ENCODE assay signal across 9 mouse cellular contexts in the genomic region with DNA sequence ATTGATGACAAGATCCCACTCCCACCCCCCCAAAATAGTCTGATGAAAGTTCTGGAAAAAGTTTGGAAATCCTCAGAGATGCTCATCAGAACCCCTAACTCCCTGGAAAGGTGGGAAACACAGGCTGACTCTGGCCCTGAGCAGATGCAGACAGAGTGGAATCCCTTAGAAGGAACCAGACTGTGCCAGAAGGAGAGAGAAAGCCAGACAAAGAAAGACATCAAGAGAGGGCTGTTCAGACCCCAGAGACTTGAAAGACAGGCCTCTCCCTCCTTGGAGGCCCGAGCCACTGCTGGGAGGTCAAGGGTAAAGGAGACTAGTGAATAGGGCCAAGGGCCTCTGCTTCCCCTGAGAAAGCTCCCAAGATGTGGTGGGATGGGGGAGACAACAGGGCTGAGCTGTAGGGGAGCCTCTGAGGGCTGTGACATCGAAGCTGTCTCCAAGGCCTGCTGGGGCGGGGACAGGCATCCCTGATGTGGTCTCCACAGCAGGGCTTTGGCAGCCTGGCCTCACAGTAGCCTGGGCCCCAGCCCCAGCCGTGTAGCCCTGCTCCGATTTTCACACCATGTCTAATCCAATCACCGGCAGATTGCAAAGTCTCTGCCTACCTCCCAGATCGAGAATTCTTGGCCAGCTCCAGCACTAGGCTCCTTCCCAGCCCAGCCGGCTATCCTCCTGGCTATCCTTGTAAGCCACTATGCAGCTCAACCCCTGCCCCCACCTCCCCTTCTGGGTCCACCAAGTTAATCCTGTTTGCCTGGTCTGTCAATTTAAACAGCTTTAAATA.
A peak's percentile ranks its signal among the peaks of the same experiment; 100 is the strongest.
DNase-seq lines count a peak whose midpoint lies in the region; ATAC-seq and TF ChIP-seq lines count a peak whose summit lies in the region.
"Had no signal": no experiment of that assay in that cellular context is flagged by ENCODE, and none has a peak within 500 bp of the region (broad histone marks: within the 10 kb centered on the region; RNA-seq: fewer than 3 reads in every experiment).

No protein-coding gene starts in this region.

- peaks cover 34% of the 10 kb centered on the region for H3K4me1 ChIP-seq in heart, embryonic 12.5 days (replicated peaks)
- H3K4me1 ChIP-seq in hindbrain, embryonic 10.5 days (replicated peaks): peaks cover 69% of the 10 kb centered on the region
- no peaks in the 10 kb centered on the region for H3K4me1 ChIP-seq in midbrain, postnatal 0 days (ENCODE audit: insufficient read depth, low read length)

- ATAC-seq in heart, embryonic 12.5 days (ENCODE audit: insufficient number of reproducible peaks, low FRiP score): peak; percentile 60; the same call in 1 of the 2 replicates
- ATAC-seq in midbrain, postnatal 0 days (ENCODE audit: low FRiP score): peak; percentile 83

- no peak overlapping the region for H3K4me2 ChIP-seq in heart, embryonic 12.5 days
- H3K4me2 ChIP-seq in midbrain, postnatal 0 days (ENCODE audit: low read depth, low read length, poor library complexity, severe bottlenecking): no peak overlapping the region

- WGBS in heart, embryonic 12.5 days: 25% methylated on average over 8 of the region's 8 CpGs
- 4% methylated on average over 8 of the region's 8 CpGs for WGBS in hindbrain, embryonic 10.5 days
- WGBS in midbrain, postnatal 0 days: 15% methylated on average over 8 of the region's 8 CpGs

- DNase-seq in heart, adult 18-20 months: no peak
- DNase-seq in embryo, embryonic 10 days (ENCODE audit: low spot score): peak; percentile 73
- peak; percentile 79 for DNase-seq in hindbrain, embryonic 10.5 days (ENCODE audit: low spot score)
- peak; percentile 90 for DNase-seq in midbrain, postnatal 0 days (ENCODE audit: low spot score)
- DNase-seq in adrenal gland, postnatal 10 days: no peak
- no peak for DNase-seq in frontal cortex, adult 2 months (ENCODE audit: extremely low spot score in 1 of 2, low spot score in 1 of 2)
- DNase-seq in urinary bladder, postnatal 10 days (ENCODE audit: low spot score): no peak
- DNase-seq: adrenal gland, postnatal 25 days had no signal

- H3K36me3 ChIP-seq in heart, embryonic 12.5 days: no peaks in the 10 kb centered on the region
- H3K36me3 ChIP-seq in hindbrain, embryonic 10.5 days: no peaks in the 10 kb centered on the region
- H3K36me3 ChIP-seq in midbrain, postnatal 0 days (ENCODE audit: insufficient read depth, low read length): no peaks in the 10 kb centered on the region

- peak overlapping the region; percentile 14; the same call in 1 of the 2 replicates for H3K9ac ChIP-seq in heart, embryonic 12.5 days
- H3K9ac ChIP-seq in midbrain, postnatal 0 days (replicated peaks; ENCODE audit: low read length, poor library complexity, severe bottlenecking): no peak overlapping the region

- no peak for TF ChIP-seq CTCF in midbrain, postnatal 0 days (IDR thresholded peaks at IDR 0.05)

- no peak overlapping the region for H3K4me3 ChIP-seq in heart, embryonic 12.5 days
- peak overlapping the region; percentile 11; the same call in 1 of the 2 replicates for H3K4me3 ChIP-seq in hindbrain, embryonic 10.5 days
- H3K4me3 ChIP-seq in midbrain, postnatal 0 days (ENCODE audit: low read depth, low read length): no peak overlapping the region

- H3K27ac ChIP-seq in heart, embryonic 12.5 days (ENCODE audit: poor library complexity, severe bottlenecking): no peak overlapping the region
- H3K27ac ChIP-seq in hindbrain, embryonic 10.5 days: peak overlapping the region; percentile 84
- no peak overlapping the region for H3K27ac ChIP-seq in midbrain, postnatal 0 days (ENCODE audit: low read depth, low read length)

- H3K27me3 ChIP-seq in heart, embryonic 12.5 days (replicated peaks): no peaks in the 10 kb centered on the region
- peaks cover 56% of the 10 kb centered on the region for H3K27me3 ChIP-seq in hindbrain, embryonic 10.5 days (ENCODE audit: insufficient read depth, poor library complexity, severe bottlenecking)
- no peaks in the 10 kb centered on the region for H3K27me3 ChIP-seq in midbrain, postnatal 0 days (ENCODE audit: insufficient read depth, low read length)

- no peaks in the 10 kb centered on the region for H3K9me3 ChIP-seq in heart, embryonic 12.5 days (replicated peaks)
- no peaks in the 10 kb centered on the region for H3K9me3 ChIP-seq in hindbrain, embryonic 10.5 days
- no peaks in the 10 kb centered on the region for H3K9me3 ChIP-seq in midbrain, postnatal 0 days (ENCODE audit: low read length)

Comparison
In these comparisons a context has a peak if more than half of its experiments do, and no peak if none do; other contexts are left out.
1. DNase-seq: peak in embryo, embryonic 10 days (single experiment), hindbrain, embryonic 10.5 days (single experiment) and midbrain, postnatal 0 days (single experiment); none in heart, adult 18-20 months (0 of 2), adrenal gland, postnatal 10 days (single experiment), frontal cortex, adult 2 months (0 of 2) and urinary bladder, postnatal 10 days (single experiment).